Mouse (Mus musculus) olfactory bulb, adult 2 months (tissue): Measurements from ENCODE around the gene Tmbim4. TPM values are rescaled to one million over a fixed set of nuclear protein-coding genes. Genes with fewer than 3 reads are reported as not detected.
A peak's percentile ranks its signal among the peaks of the same experiment; 100 is the strongest.
"Not testable (repeated sequence)": the region's sequence is repeated elsewhere in the genome, so short reads cannot be mapped to it uniquely, and the experiment has no call there.

ENCODE experiments used
- H3K27ac ChIP-seq: fragments of 200-500 bp; 2 replicates; pipeline ENCODE4 v1.5.1; 2012; ENCODE audit warnings: low read depth, low read length; ENCODE audit not compliant: insufficient read depth
- H3K4me1 ChIP-seq: fragments of 200-500 bp; 2 replicates; pipeline ENCODE4 v1.6.1; 2012; ENCODE audit warnings: low read length; ENCODE audit not compliant: control insufficient read depth, insufficient read depth
- H3K4me3 ChIP-seq: fragments of 200-500 bp; 2 replicates; pipeline ENCODE4 v1.5.1; 2012; ENCODE audit warnings: mild to moderate bottlenecking, low read depth, low read length, moderate library complexity; ENCODE audit not compliant: insufficient read depth
- CTCF ChIP-seq: fragments of 200-500 bp; IDR thresholded peaks from 2 replicates; pipeline ENCODE4 v1.5.1; 2012; ENCODE audit warnings: low read depth, mild to moderate bottlenecking, low read length, moderate library complexity; ENCODE audit not compliant: insufficient read depth
- POLR2A ChIP-seq: fragments of 200-500 bp; IDR thresholded peaks from 2 replicates; pipeline ENCODE4 v1.6.1; 2012; ENCODE audit warnings: mild to moderate bottlenecking, low read depth, low read length, moderate library complexity; ENCODE audit not compliant: insufficient read depth
- WGBS: fragments of 180-500 bp; shearing (Covaris S2); methylation state at CpG from one replicate; pipeline ENCODE4 v1.1.7; 2018; 5-methylcytosine and 5-hydroxymethylcytosine counted together
- polyA plus RNA-seq: library from polyadenylated mRNA; stranded (reverse); fragments of >200 nt; gene quantifications from 2 replicates; pipeline ENCODE4 v1.2.4, GENCODE M21; 2012; ENCODE audit warnings: low replicate concordance; ENCODE audit not compliant: missing spikeins, insufficient read depth, insufficient read length

Tmbim4 gene
- polyA plus RNA-seq, 1 experiment, result not detected

DNA sequence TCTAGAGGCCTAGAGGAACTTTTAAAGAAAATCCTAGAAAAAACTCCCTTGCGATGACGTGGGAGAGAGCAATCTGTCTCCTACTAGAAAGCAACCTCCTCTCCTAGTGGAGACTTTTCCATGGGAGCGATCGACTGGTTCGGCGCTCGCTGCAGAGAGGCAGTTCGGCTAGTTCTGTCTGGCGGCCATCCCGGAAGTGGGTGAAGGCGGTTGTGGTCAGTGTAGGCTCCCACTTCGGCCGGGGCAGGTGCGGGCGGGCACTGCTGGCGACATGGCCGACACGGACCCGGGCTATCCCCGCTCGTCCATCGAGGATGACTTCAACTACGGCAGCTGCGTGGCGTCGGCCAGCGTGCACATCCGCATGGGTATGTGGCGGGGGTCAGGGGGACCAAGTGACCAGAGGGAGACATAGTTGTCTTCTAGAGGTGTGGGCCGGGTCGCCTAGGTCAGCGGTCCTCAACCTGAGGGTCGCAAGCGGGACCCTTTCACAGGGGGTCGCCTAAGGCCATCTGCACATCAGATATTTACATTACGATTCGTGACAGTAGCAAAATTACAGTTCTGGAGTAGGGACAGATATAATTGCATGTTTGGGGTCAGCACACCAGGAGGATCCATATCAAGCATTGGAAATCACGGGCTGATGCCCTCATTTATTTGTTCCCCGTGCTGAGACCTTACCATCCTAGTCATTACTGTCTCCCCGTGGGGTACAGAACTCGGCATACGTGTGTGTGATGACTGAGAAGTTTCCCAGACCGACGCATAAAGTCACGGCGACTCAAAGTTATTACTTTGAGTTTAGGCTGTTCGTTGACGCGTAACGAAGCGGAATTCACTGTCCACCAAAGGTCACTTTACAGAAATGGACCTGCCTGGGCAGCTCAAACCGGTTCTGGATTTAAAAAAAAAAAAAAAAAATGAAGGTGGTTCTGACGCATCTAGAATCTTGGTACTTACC lies 7.5 kb downstream of the Tmbim4 start:
- H3K4me1 ChIP-seq, result peaks cover 4% of the 10 kb centered on the region; the same call in 1 of the 2 replicates
- no peak for TF ChIP-seq CTCF
- no peak for TF ChIP-seq POLR2A
- peak overlapping the region; percentile 56; the same call in 1 of the 2 replicates for H3K27ac ChIP-seq
- peak overlapping the region; percentile 98 for H3K4me3 ChIP-seq
- WGBS, result 2% methylated on average over 53 of the region's 53 CpGs

DNA sequence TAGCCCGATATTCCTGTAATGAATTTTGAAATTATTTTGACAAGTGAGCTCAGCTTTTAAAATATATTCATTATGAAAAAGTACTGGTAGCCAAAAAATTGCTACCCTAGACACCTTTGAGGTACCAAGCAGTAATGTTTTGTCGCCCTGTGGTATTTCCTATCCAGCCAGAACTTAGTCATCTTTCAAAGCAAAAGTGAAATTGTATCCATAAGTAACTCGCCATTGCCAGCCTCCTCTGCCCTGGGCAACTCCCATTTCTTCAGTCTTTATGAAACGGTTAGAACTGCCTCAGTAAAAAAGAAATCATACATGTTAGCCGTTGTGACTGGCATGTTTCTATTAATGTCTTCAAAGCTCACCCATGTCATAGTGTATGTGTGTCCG lies 8.1 kb downstream of the Tmbim4 start:
- WGBS, result 61% methylated on average over 6 of the region's 6 CpGs
- peaks cover 4% of the 10 kb centered on the region; the same call in 1 of the 2 replicates for H3K4me1 ChIP-seq
- H3K27ac ChIP-seq, result no peak overlapping the region
- 0 out of 2 replicates have a peak overlapping the region, but pooled peaks have one; percentile 98 for H3K4me3 ChIP-seq
- TF ChIP-seq POLR2A (no peak), CTCF (no peak)

DNA sequence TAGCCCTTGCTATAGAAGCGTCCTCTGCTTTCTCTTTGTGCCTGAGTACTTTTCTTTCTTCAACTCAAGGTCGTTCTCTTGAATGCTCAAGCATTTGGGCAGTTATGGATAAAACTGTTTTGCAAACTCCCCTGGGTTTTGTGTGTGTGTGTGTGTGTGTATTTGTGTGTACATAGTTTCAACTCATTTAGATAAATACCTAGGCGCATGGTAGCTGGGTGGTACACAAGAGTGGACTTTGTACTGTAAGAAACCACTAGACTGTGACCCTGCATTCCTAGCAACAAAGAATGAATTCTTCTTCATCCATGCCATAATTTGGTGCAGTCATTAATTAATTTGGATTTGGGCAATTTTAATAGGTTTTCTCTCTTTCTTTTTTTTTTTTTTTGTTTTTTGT lies 8.7 kb downstream of the Tmbim4 start:
- no peak overlapping the region for H3K27ac ChIP-seq
- no peak overlapping the region for H3K4me3 ChIP-seq
- 90% methylated on average over 3 of the region's 3 CpGs for WGBS
- peaks cover 4% of the 10 kb centered on the region; the same call in 1 of the 2 replicates for H3K4me1 ChIP-seq
- no peak for TF ChIP-seq CTCF
- no peak for TF ChIP-seq POLR2A

DNA sequence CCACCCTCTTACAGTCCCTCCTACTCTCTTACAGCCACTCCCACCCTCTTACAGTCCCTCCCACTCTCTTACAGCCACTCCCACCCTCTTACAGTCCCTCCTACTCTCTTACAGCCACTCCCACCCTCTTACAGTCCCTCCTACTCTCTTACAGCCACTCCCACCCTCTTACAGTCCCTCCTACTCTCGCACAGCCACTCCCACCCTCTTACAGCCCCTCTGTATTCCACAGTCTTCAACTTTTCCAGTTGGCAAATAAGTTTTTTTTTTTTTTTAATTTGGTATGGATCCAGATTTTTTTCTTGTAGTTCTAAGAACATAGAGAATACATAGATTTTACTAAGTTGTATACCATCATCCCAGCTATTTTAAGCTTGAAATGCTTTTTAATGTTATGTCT lies 15.7 kb downstream of the Tmbim4 start:
- 75% methylated on average over 1 of the region's 1 CpGs for WGBS
- not testable (repeated sequence) for H3K4me3 ChIP-seq, H3K4me1 ChIP-seq, H3K27ac ChIP-seq

DNA sequence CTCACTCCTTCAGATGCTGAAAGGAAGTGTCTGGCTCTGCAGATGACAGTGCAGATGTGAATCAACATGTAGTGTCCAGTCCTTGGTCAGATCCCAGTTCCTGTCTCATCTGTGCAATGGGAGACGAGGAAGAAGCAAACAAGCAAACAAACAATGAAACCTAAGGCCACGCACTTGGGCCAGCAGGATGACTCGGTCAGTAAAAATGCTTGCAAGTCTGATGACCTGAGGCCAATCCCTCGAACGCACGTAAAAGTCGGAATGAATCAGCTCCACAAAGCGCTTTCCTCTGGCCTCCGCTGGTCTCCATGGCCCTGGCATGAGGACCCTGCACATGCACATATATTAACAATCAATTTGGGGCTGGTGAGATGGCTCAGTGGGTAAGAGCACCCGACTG lies 17.6 kb downstream of the Tmbim4 start:
- Histone ChIP-seq H3K4me3 (no peak overlapping the region), H3K4me1 (no peaks in the 10 kb centered on the region), H3K27ac (no peak overlapping the region)
- TF ChIP-seq CTCF, result no peak
- TF ChIP-seq POLR2A, result no peak
- WGBS, result 97% methylated on average over 10 of the region's 10 CpGs

DNA sequence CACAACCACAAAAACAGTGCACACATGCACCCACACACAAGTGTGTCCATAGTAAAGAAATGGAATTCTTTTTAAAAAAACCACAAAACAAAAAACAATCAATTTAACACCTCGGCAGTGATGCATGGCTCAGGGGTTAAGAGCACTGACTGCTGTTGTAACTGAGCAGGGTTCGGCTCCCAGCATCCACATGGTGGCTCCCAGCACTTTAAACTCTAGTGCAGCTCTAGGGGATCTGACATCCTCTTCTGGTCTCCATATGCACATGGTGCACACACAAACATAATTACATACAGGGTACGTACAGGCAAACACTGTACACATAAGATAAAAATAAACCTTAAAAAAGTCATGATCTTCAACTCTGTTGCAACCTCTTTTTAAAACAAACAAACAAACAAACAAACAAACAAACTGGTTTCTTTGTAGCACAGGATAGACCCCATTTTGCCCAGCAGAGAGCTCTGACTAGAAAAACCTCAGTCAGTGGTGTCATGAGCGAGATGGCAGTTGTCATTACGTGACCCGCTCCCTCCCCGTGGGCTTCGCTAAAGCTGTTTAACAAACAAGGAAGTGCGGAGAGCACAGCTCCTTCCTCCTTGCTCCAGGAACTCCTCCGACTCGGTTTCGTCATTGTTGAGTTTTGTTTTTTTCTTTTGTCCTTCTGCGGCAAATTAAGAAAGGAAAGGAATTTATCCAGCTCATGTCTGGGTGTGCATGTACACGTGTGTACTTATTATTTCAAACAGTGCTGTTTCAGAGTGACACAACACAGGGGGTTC lies 18.4 kb downstream of the Tmbim4 start:
- 81% methylated on average over 14 of the region's 14 CpGs for WGBS
- H3K4me3 ChIP-seq, result no peak overlapping the region
- no peak overlapping the region for H3K27ac ChIP-seq
- TF ChIP-seq CTCF (no peak), POLR2A (no peak)
- no peaks in the 10 kb centered on the region for H3K4me1 ChIP-seq

DNA sequence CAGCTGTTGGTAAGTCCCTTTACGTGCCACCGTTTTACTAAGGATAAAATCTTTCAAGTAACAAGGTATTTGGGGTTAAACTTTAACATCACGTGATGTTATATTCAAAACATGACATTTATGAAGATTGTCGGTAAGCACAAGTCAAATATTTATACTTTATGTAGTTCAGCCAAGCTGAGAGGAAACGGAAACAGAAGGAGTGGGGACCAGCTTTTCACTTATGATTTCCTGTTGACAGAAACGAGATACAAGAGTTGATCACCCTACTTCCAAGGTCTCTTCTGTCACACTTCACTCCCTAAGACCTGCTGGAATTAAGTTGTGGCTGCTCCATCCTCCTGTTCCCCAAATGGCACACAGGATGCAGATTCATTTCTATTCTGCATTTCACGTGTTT lies 19.4 kb downstream of the Tmbim4 start:
- WGBS, result 90% methylated on average over 7 of the region's 7 CpGs
- H3K4me3 ChIP-seq, result no peak overlapping the region

DNA sequence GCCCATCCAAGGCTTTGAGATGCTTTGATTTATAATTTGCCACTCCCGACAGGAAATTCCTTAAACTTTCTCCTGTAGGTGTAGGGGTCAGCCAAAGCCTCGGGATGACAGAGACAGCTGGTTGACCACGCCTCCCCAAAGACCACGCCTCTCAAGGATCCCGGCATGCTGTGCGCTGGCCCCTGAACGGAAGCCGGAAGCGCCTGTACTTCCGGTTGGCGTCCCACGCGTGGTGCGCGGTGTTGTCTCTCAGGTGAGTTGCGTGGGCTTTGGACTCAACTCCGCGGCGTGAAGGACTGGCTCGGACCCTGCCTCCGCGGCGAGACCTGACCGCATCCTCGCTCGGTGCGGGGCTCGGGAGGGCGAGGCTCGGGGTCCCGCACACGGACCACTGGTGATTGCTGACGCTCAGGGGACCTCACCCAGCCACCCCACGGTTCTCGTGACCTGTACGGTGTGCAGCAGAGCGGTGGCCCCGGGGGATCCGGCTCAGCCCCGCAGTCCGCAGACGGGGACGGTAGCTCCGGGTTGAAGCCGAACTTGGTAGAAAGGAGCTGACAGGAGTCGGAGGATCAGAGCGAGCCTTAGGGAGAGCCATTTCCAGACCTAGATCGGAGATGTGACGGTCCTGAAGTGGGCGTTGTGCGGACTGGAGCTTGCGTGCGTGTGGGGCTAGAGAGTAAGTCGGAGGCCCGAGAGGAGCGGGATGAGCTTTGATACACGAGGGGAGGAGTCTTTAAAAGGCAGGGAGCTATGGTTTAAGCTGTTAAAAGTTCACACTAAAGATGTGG lies 25.7 kb downstream of the Tmbim4 start, which contains the start of gene Llph:
Gene Llph, plus strand, starts transcription at position 200 of the 791 bp plus-strand sequence.
- TF ChIP-seq POLR2A (peak; percentile 72), CTCF (no peak)
- Histone ChIP-seq H3K4me1 (peaks cover 7% of the 10 kb centered on the region; the same call in 1 of the 2 replicates), H3K4me3 (peak within 1 kb of the TSS; percentile 56), H3K27ac (no peak within 1 kb of the TSS)
- WGBS, result under 1% methylated on average over 57 of the region's 57 CpGs

More for the DNA sequence above, 19.4 kb downstream of the Tmbim4 start:
- no peak overlapping the region for H3K27ac ChIP-seq
- H3K4me1 ChIP-seq, result no peaks in the 10 kb centered on the region
- TF ChIP-seq POLR2A, result no peak
- no peak for TF ChIP-seq CTCF
